ENCODE assay signal across 9 mouse cellular contexts in the genomic region with DNA sequence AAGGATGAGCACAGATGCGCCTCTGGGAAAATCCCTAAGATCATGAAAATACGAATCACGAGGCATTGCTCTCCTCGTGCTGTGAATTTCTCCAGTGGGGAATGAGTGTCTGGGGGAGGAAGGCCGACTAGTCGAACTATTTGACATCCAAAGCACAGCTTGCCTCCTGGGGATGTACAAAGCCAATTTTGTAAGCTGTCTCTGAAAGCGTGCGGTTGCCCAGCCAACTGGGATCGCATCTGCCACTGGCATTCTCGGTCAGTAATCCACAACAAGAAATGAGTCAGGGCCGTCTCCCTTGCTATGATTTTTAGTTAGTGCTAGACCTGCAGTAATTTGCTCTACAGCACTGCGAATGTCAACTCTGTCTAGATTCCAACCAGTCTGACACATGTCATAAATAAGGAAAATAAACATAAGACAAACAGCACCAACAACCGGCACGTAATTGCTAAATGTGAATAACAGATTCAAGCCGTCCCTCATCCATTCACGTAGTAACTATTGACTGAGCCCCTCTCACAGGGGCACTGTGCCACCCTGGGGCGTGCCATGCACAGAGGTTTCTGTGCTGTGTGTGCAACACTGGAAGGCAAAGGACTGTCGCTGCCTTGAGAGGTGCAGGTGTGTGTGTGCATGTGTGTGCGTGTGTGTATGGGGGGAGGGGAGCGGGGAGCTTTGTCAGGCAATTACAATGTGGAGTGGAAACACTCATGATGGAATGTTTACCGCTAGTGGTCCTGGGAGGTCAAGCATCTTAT. TPM values are rescaled to one million over a fixed set of nuclear protein-coding genes. Genes with fewer than 3 reads are reported as not detected.
DNase-seq lines count a peak whose midpoint lies in the region; ATAC-seq lines count a peak whose summit lies in the region.
"Had no signal": no experiment of that assay in that cellular context is flagged by ENCODE, and none has a peak within 500 bp of the region (broad histone marks: within the 10 kb centered on the region; RNA-seq: fewer than 3 reads in every experiment).

No protein-coding gene starts in this region.

- no peaks in the 10 kb centered on the region for H3K9me3 ChIP-seq in midbrain, embryonic 15.5 days
- no peaks in the 10 kb centered on the region for H3K9me3 ChIP-seq in liver, embryonic 11.5 days (ENCODE audit: control insufficient read depth, low read length)

- no peaks in the 10 kb centered on the region for H3K27me3 ChIP-seq in midbrain, embryonic 15.5 days (replicated peaks)
- no peaks in the 10 kb centered on the region for H3K27me3 ChIP-seq in liver, embryonic 11.5 days (replicated peaks; ENCODE audit: control insufficient read depth, insufficient read depth, low read length)
- H3K27me3 ChIP-seq: CH12.LX had no signal

- H3K4me1 ChIP-seq in midbrain, embryonic 15.5 days: peaks cover 24% of the 10 kb centered on the region
- H3K4me1 ChIP-seq in liver, embryonic 11.5 days (replicated peaks; ENCODE audit: control insufficient read depth, insufficient read depth, low read length): no peaks in the 10 kb centered on the region

- 37% methylated on average over 21 of the region's 21 CpGs for WGBS in midbrain, embryonic 15.5 days
- 88% methylated on average over 21 of the region's 21 CpGs for WGBS in liver, embryonic 11.5 days

- no peak overlapping the region for H3K4me3 ChIP-seq in midbrain, embryonic 15.5 days
- H3K4me3 ChIP-seq in liver, embryonic 11.5 days (ENCODE audit: low read depth, low read length): no peak overlapping the region

- peak; percentile 86 for DNase-seq in Muller cell, postnatal 12 days (ENCODE audit: inconsistent ontology term)
- DNase-seq in fibroblast of lung, adult 2 months (ENCODE audit: low read depth): peak; percentile 30
- peak; percentile 74 for DNase-seq in layer of hippocampus, adult 11-12 months (ENCODE audit: low spot score)
- no peak for DNase-seq in ovary, postnatal 36 days (ENCODE audit: low spot score)
- DNase-seq in liver, embryonic 11.5 days (ENCODE audit: low spot score): no peak
- DNase-seq in embryo, embryonic 10 days (ENCODE audit: low spot score): no peak

- H3K27ac ChIP-seq in midbrain, embryonic 15.5 days: peak overlapping the region; percentile 73
- no peak overlapping the region for H3K27ac ChIP-seq in liver, embryonic 11.5 days (ENCODE audit: low read depth, low read length)

- no peak overlapping the region for H3K9ac ChIP-seq in midbrain, embryonic 15.5 days
- no peak overlapping the region for H3K9ac ChIP-seq in liver, embryonic 11.5 days (ENCODE audit: low read depth, low read length)

- H3K36me3 ChIP-seq in midbrain, embryonic 15.5 days (replicated peaks): no peaks in the 10 kb centered on the region
- no peaks in the 10 kb centered on the region for H3K36me3 ChIP-seq in liver, embryonic 11.5 days (ENCODE audit: control insufficient read depth, insufficient read depth, low read length)

- H3K4me2 ChIP-seq in midbrain, embryonic 15.5 days: peak overlapping the region; percentile 12
- H3K4me2 ChIP-seq in liver, embryonic 11.5 days: no peak overlapping the region

- peak; percentile 88 for ATAC-seq in midbrain, embryonic 15.5 days (replicated peaks)
- ATAC-seq in liver, embryonic 11.5 days (replicated peaks; ENCODE audit: low FRiP score): no peak
- no peak for ATAC-seq in inflammation-experienced regulatory T-cells, adult 6 months

RNA-seq across cellular contexts. Expression of a gene that starts 59.9 kb away (rescaled TPM):
- polyA plus RNA-seq in midbrain, embryonic 15.5 days (2015; fragmentation: Nextera tagmentation; extraction: Ambion mirVana): 51.2 and 53.2 TPM in 2 replicates
- polyA plus RNA-seq in liver, embryonic 11.5 days (2014; fragmentation: Nextera tagmentation; extraction: Ambion mirVana): 73.1 and 76.6 TPM in 2 replicates
- polyA plus RNA-seq in inflammation-experienced regulatory T-cells, adult 6 months (2017; shearing (Covaris generic)): 10 to 100 TPM; 52.3 to 62.0 (median 56.7) TPM

Comparison
In these comparisons a context has a peak if more than half of its experiments do, and no peak if none do; other contexts are left out.
1. DNase-seq: peak in Muller cell, postnatal 12 days (single experiment), fibroblast of lung, adult 2 months (single experiment) and layer of hippocampus, adult 11-12 months (single experiment); none in ovary, postnatal 36 days (single experiment), liver, embryonic 11.5 days (single experiment) and embryo, embryonic 10 days (single experiment).